Mouse (Mus musculus) urinary bladder, adult 2 months (tissue): ENCODE data around the gene Tox2. TPM values are rescaled to one million over a fixed set of nuclear protein-coding genes. Genes with fewer than 3 reads are reported as not detected.
A peak's percentile ranks its signal among the peaks of the same experiment; 100 is the strongest.

Experiments
- DNase-seq: peaks from one replicate; pipeline ENCODE4 v3.0.0; 2022; ENCODE audit warnings: low spot score
- polyA plus RNA-seq: library from polyadenylated mRNA; depleted of rRNA; stranded (reverse); fragments of >200 nt; gene quantifications from 2 replicates; pipeline ENCODE4 v1.2.3, GENCODE M21; 2012

Gene Tox2
- polyA plus RNA-seq, 1 experiment: 4.5 TPM

GRCm38 (mm10) chr2:163205262-163205647 is 2.3 kb downstream of the Tox2 start:
- DNase-seq: no peak

- DNase-seq: no peak
These were observed 3.0 kb downstream of the Tox2 start for GRCm38 (mm10) chr2:163205737-163206490.

- no peak for DNase-seq
These were observed 4.4 kb downstream of the Tox2 start for GRCm38 (mm10) chr2:163207315-163207714.

GRCm38 (mm10) chr2:163209139-163209538 is 6.2 kb downstream of the Tox2 start:
- no peak for DNase-seq

GRCm38 (mm10) chr2:163213085-163213484 is 10.2 kb downstream of the Tox2 start:
- DNase-seq: no peak

- no peak for DNase-seq
These were observed 15.2 kb downstream of the Tox2 start for GRCm38 (mm10) chr2:163218095-163218494.

- no peak for DNase-seq
These were observed 15.6 kb downstream of the Tox2 start for GRCm38 (mm10) chr2:163218571-163218970.

- DNase-seq: no peak
These were observed 16.5 kb downstream of the Tox2 start for GRCm38 (mm10) chr2:163219447-163219846.

- no peak for DNase-seq
These were observed 17.8 kb downstream of the Tox2 start for GRCm38 (mm10) chr2:163220706-163221105.

- no peak for DNase-seq
These were observed 22.4 kb downstream of the Tox2 start for GRCm38 (mm10) chr2:163225302-163225701.

GRCm38 (mm10) chr2:163229050-163229449 is 26.1 kb downstream of the Tox2 start:
- peak; percentile 64 for DNase-seq

GRCm38 (mm10) chr2:163231781-163232534 is 29.0 kb downstream of the Tox2 start:
- DNase-seq: no peak

GRCm38 (mm10) chr2:163233666-163234065 is 30.7 kb downstream of the Tox2 start:
- DNase-seq: no peak

GRCm38 (mm10) chr2:163236057-163236456 is 33.1 kb downstream of the Tox2 start:
- no peak for DNase-seq

GRCm38 (mm10) chr2:163237999-163238529 is 35.1 kb downstream of the Tox2 start:
- DNase-seq: no peak

GRCm38 (mm10) chr2:163239945-163240344 is 37.0 kb downstream of the Tox2 start:
- no peak for DNase-seq

GRCm38 (mm10) chr2:163241867-163242266 is 38.9 kb downstream of the Tox2 start:
- DNase-seq: no peak

GRCm38 (mm10) chr2:163243917-163244852 is 41.3 kb downstream of the Tox2 start:
- no peak for DNase-seq

- no peak for DNase-seq
These were observed 46.0 kb downstream of the Tox2 start for GRCm38 (mm10) chr2:163248912-163249311.

- DNase-seq: no peak
These were observed 49.7 kb downstream of the Tox2 start for GRCm38 (mm10) chr2:163252645-163253044.

- DNase-seq: no peak
These were observed 50.5 kb downstream of the Tox2 start for GRCm38 (mm10) chr2:163253248-163254099.
